Mouse (Mus musculus) ES-Bruce4 (cell line): ENCODE measurements around the gene Lrp6. TPM values are rescaled to one million over a fixed set of nuclear protein-coding genes. Genes with fewer than 3 reads are reported as not detected.

Source experiments
- H3K27ac ChIP-seq: 2 replicates; pipeline ENCODE4 v1.5.1; 2012; ENCODE audit warnings: low read length, inconsistent platforms; ENCODE audit not compliant: insufficient read depth
- H3K27me3 ChIP-seq: 2 replicates; pipeline ENCODE4 v1.6.1; 2012; ENCODE audit warnings: mild to moderate bottlenecking, low read length, inconsistent platforms; ENCODE audit not compliant: control insufficient read depth, poor library complexity, insufficient read depth, severe bottlenecking
- H3K36me3 ChIP-seq: 2 replicates; pipeline ENCODE4 v1.6.1; 2012; ENCODE audit warnings: inconsistent platforms, mild to moderate bottlenecking, low read length, moderate library complexity; ENCODE audit not compliant: control insufficient read depth, poor library complexity, insufficient read depth, severe bottlenecking
- H3K4me1 ChIP-seq: one replicate; pipeline ENCODE4 v1.8.1; 2011; ENCODE audit warnings: low read length; ENCODE audit not compliant: control insufficient read depth, insufficient read depth
- H3K4me3 ChIP-seq: 2 replicates; pipeline ENCODE4 v1.5.1; 2011; ENCODE audit warnings: low read depth, mild to moderate bottlenecking, low read length
- H3K9ac ChIP-seq: 2 replicates; pipeline ENCODE4 v1.6.1; 2012; ENCODE audit warnings: low read depth, mild to moderate bottlenecking, inconsistent platforms; ENCODE audit not compliant: poor library complexity, severe bottlenecking
- H3K9me3 ChIP-seq: replicated peaks from 2 replicates; pipeline ENCODE4 v1.6.1; 2012; ENCODE audit warnings: mild to moderate bottlenecking, low read length, inconsistent platforms; ENCODE audit not compliant: control insufficient read depth, poor library complexity, insufficient read depth, severe bottlenecking
- CTCF ChIP-seq: IDR thresholded peaks from one replicate; pipeline ENCODE4 v1.8.1; 2011; ENCODE audit warnings: low read depth, low read length
- EP300 ChIP-seq: IDR thresholded peaks from 2 replicates; pipeline ENCODE4 v1.6.1; 2011; ENCODE audit warnings: low read depth, low read length; ENCODE audit not compliant: insufficient read depth
- POLR2A ChIP-seq: IDR thresholded peaks from one replicate; pipeline ENCODE4 v1.8.1; 2011; ENCODE audit warnings: low read length; ENCODE audit not compliant: insufficient read depth
- polyA plus RNA-seq: library from polyadenylated mRNA; stranded (reverse); fragments of >200 nt; gene quantifications from 2 replicates; pipeline ENCODE4 v1.2.4, GENCODE M21; 2011; ENCODE audit warnings: low read depth; ENCODE audit not compliant: missing spikeins, insufficient read depth, insufficient read length

The Lrp6 gene
- polyA plus RNA-seq, 1 experiment = 46.3 TPM

- TF ChIP-seq POLR2A = no peak
- no peak for TF ChIP-seq CTCF
- no peak for TF ChIP-seq EP300
- Histone ChIP-seq H3K4me3 (no peak overlapping the region), H3K27ac (no peak overlapping the region), H3K27me3 (no peaks in the 10 kb centered on the region), H3K4me1 (peaks cover 1% of the 10 kb centered on the region), H3K9ac (no peak overlapping the region), H3K9me3 (no peaks in the 10 kb centered on the region), H3K36me3 (peaks cover 22% of the 10 kb centered on the region)
Measured at GRCm38 (mm10) chr6:134450661-134451119, 116.1 kb downstream of the Lrp6 start.

GRCm38 (mm10) chr6:134449958-134450357 lies 116.8 kb downstream of the Lrp6 start:
- Histone ChIP-seq H3K27me3 (no peaks in the 10 kb centered on the region), H3K9ac (no peak overlapping the region), H3K9me3 (0 out of 2 replicates have a peak, but pooled peaks cover 3% of the 10 kb centered on the region), H3K36me3 (peaks cover 22% of the 10 kb centered on the region), H3K4me3 (no peak overlapping the region), H3K4me1 (peaks cover 1% of the 10 kb centered on the region), H3K27ac (no peak overlapping the region)
- no peak for TF ChIP-seq POLR2A
- no peak for TF ChIP-seq EP300
- no peak for TF ChIP-seq CTCF

GRCm38 (mm10) chr6:134448451-134448850 lies 118.3 kb downstream of the Lrp6 start:
- Histone ChIP-seq H3K27ac (no peak overlapping the region), H3K9ac (no peak overlapping the region), H3K9me3 (0 out of 2 replicates have a peak, but pooled peaks cover 3% of the 10 kb centered on the region), H3K36me3 (peaks cover 15% of the 10 kb centered on the region), H3K4me1 (peaks cover 1% of the 10 kb centered on the region), H3K4me3 (no peak overlapping the region), H3K27me3 (no peaks in the 10 kb centered on the region)
- TF ChIP-seq EP300 (no peak), POLR2A (no peak), CTCF (no peak)

- 0 out of 2 replicates have a peak, but pooled peaks cover 3% of the 10 kb centered on the region for H3K9me3 ChIP-seq
- no peak overlapping the region for H3K4me3 ChIP-seq
- no peaks in the 10 kb centered on the region for H3K36me3 ChIP-seq
- H3K27me3 ChIP-seq = no peaks in the 10 kb centered on the region
- H3K9ac ChIP-seq = no peak overlapping the region
- TF ChIP-seq POLR2A (no peak), CTCF (no peak), EP300 (no peak)
- no peak overlapping the region for H3K27ac ChIP-seq
- H3K4me1 ChIP-seq = no peaks in the 10 kb centered on the region
Measured at GRCm38 (mm10) chr6:134443925-134444324, 122.8 kb downstream of the Lrp6 start.

GRCm38 (mm10) chr6:134443198-134443904 lies 123.4 kb downstream of the Lrp6 start:
- no peak for TF ChIP-seq EP300
- no peak for TF ChIP-seq CTCF
- no peak for TF ChIP-seq POLR2A
- Histone ChIP-seq H3K4me3 (no peak overlapping the region), H3K9ac (no peak overlapping the region), H3K36me3 (no peaks in the 10 kb centered on the region), H3K27ac (no peak overlapping the region), H3K4me1 (no peaks in the 10 kb centered on the region), H3K27me3 (no peaks in the 10 kb centered on the region), H3K9me3 (0 out of 2 replicates have a peak, but pooled peaks cover 3% of the 10 kb centered on the region)

GRCm38 (mm10) chr6:134442219-134442618 lies 124.5 kb downstream of the Lrp6 start:
- H3K4me1 ChIP-seq = no peaks in the 10 kb centered on the region
- no peak overlapping the region for H3K27ac ChIP-seq
- 0 out of 2 replicates have a peak, but pooled peaks cover 3% of the 10 kb centered on the region for H3K9me3 ChIP-seq
- H3K27me3 ChIP-seq = no peaks in the 10 kb centered on the region
- TF ChIP-seq CTCF (no peak), POLR2A (no peak), EP300 (no peak)
- no peak overlapping the region for H3K4me3 ChIP-seq
- H3K9ac ChIP-seq = no peak overlapping the region
- no peaks in the 10 kb centered on the region for H3K36me3 ChIP-seq
